Mouse (Mus musculus): ENCODE measurements at regions not wholly inside any gene's neighbourhood (a gene's known extent, or its start where the extent isn't known, plus 50 kb on each side); places are given as distances from the start of the nearest gene placed in this dataset.

GRCm38 (mm10) chr7:37215498-37215897, 517.6 kb downstream of the Tshz3 start:
- TF ChIP-seq CTCF (IDR thresholded peaks at IDR 0.05; ENCODE audit: borderline replicate concordance, insufficient read depth, low read length): no peak
- no peak for TF ChIP-seq POLR2A (IDR thresholded peaks at IDR 0.05; ENCODE audit: low read depth, low read length)

All from embryonic fibroblast, embryonic 13.5 days (primary cell).